Mouse (Mus musculus) liver, embryonic 16.5 days (tissue): ENCODE measurements around the gene Nek3. TPM values are rescaled to one million over a fixed set of nuclear protein-coding genes. Genes with fewer than 3 reads are reported as not detected.

Source experiments
- ATAC-seq: fragments of 200-750 bp; cut with Nextera tagmentation; 2 replicates; pipeline ENCODE4 v1.8.0; 2017; ENCODE audit warnings: low read depth, mild to moderate bottlenecking, moderate number of reproducible peaks, moderate library complexity
- H3K27ac ChIP-seq: fragments of 300-500 bp; sonication (generic); 2 replicates; pipeline ENCODE4 v1.5.1; 2014; ENCODE audit warnings: mild to moderate bottlenecking, low read length
- H3K27me3 ChIP-seq: fragments of 300-500 bp; sonication (generic); 2 replicates; pipeline ENCODE4 v1.6.1; 2014; ENCODE audit warnings: low read depth, low read length, mixed read lengths; ENCODE audit not compliant: control insufficient read depth, insufficient read depth
- H3K36me3 ChIP-seq: fragments of 300-500 bp; sonication (generic); 2 replicates; pipeline ENCODE4 v1.6.1; 2014; ENCODE audit warnings: mild to moderate bottlenecking; ENCODE audit not compliant: control insufficient read depth, insufficient read depth
- H3K4me1 ChIP-seq: fragments of 300-500 bp; sonication (generic); 2 replicates; pipeline ENCODE4 v1.6.1; 2014; ENCODE audit warnings: low read depth, low read length, mixed read lengths; ENCODE audit not compliant: control insufficient read depth
- H3K4me2 ChIP-seq: fragments of 300-500 bp; sonication (generic); 2 replicates; pipeline ENCODE4 v1.6.1; 2014; ENCODE audit warnings: low read depth, low read length, mixed read lengths
- H3K4me3 ChIP-seq: fragments of 300-500 bp; sonication (generic); 2 replicates; pipeline ENCODE4 v1.5.1; 2014; ENCODE audit warnings: low read depth, mild to moderate bottlenecking, low read length
- H3K9ac ChIP-seq: fragments of 300-500 bp; sonication (generic); 2 replicates; pipeline ENCODE4 v1.6.1; 2014; ENCODE audit warnings: low read depth, low read length
- H3K9me3 ChIP-seq: fragments of 300-500 bp; sonication (generic); replicated peaks from 2 replicates; pipeline ENCODE4 v1.6.1; 2016; ENCODE audit warnings: low read length; ENCODE audit not compliant: control insufficient read depth
- WGBS: fragments of 180-500 bp; shearing (Covaris S2); extraction: QIAGEN DNeasy Blood & Tissue Kit; methylation state at CpG from one replicate; pipeline ENCODE4 v1.1.7; 2014; ENCODE audit not compliant: insufficient replicate concordance; 5-methylcytosine and 5-hydroxymethylcytosine counted together
- polyA plus RNA-seq: library from polyadenylated mRNA; unstranded; fragments of >200 nt; fragmentation: Nextera tagmentation; extraction: Ambion mirVana; gene quantifications from 2 replicates; pipeline ENCODE4 v1.2.1, GENCODE M21; 2015

Nek3 gene
- 1.3 and 1.4 TPM in 2 replicates for polyA plus RNA-seq

- peak within 1 kb of the TSS; percentile 73 for H3K9ac ChIP-seq
- under 1% methylated on average over 38 of the region's 43 CpGs for WGBS
- peak within 1 kb of the TSS; percentile 85 for H3K4me2 ChIP-seq
- H3K9me3 ChIP-seq, result no peaks in the 10 kb centered on the region
- peaks cover 17% of the 10 kb centered on the region for H3K36me3 ChIP-seq
- H3K4me1 ChIP-seq, result peaks cover 12% of the 10 kb centered on the region
- H3K27me3 ChIP-seq, result no peaks in the 10 kb centered on the region
- peak; percentile 97 for ATAC-seq
- H3K27ac ChIP-seq, result peak within 1 kb of the TSS; percentile 74
- peak within 1 kb of the TSS; percentile 83 for H3K4me3 ChIP-seq
Observed at GRCm38 (mm10) chr8:22166080-22166603, at the start of gene Nek3. Gene Nek3 (minus strand): TSS chr8:22166435.

DNA sequence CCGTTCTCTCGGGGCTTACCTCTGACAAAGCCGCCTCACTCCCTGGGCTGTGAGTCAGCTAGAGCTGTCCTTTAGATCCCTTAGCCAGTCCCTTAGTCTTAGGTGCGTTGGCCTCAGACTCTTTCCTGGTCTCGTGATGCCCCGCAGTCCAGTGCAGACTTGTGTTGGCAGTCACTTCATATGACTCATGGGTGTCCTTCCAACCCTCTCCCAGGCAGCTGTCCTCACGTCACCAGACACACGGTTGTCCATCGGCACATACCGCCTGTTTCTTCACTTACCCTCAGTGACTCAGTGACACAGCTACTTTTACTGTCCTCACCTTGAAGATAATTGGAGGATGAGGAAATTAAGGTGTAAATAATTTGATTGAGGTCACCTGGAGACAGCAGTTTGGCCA lies 48.6 kb upstream of the Nek3 start:
- H3K27ac ChIP-seq, result no peak overlapping the region
- 88% methylated on average over 10 of the region's 10 CpGs for WGBS
- H3K27me3 ChIP-seq, result no peaks in the 10 kb centered on the region
- ATAC-seq, result no peak
- H3K9me3 ChIP-seq, result no peaks in the 10 kb centered on the region
- H3K9ac ChIP-seq, result no peak overlapping the region
- H3K36me3 ChIP-seq, result peaks cover 11% of the 10 kb centered on the region
- no peak overlapping the region for H3K4me2 ChIP-seq
- no peak overlapping the region for H3K4me3 ChIP-seq
- H3K4me1 ChIP-seq, result no peaks in the 10 kb centered on the region

- H3K4me3 ChIP-seq, result no peak overlapping the region
- ATAC-seq, result peak; percentile 61
- H3K4me1 ChIP-seq, result no peaks in the 10 kb centered on the region
- H3K9ac ChIP-seq, result no peak overlapping the region
- H3K27ac ChIP-seq, result no peak overlapping the region
- H3K9me3 ChIP-seq, result no peaks in the 10 kb centered on the region
- H3K27me3 ChIP-seq, result no peaks in the 10 kb centered on the region
- peaks cover 9% of the 10 kb centered on the region for H3K36me3 ChIP-seq
- 8% methylated on average over 5 of the region's 5 CpGs for WGBS
- H3K4me2 ChIP-seq, result no peak overlapping the region
Observed at GRCm38 (mm10) chr8:22209012-22209411, 42.8 kb upstream of the Nek3 start.

DNA sequence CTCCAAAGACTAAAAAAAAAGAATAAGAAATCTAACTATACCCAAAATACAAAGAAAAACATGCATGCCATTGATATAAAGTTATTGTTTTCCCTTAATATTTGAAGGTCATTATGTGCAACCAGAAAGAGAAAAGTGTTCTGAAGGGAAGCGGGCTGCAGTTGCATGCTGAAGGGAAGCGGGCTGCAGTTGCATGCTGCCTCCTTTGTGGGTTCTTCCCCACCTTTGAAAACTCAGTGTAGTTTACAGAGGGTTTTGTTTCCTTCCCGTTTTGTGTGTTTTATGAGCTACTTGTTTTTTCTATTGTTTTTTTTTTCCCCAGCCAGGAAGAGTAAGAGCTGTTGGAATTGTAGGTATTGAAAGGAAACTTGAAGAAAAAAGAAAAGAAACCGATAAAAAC lies 41.3 kb upstream of the Nek3 start:
- no peak for ATAC-seq
- H3K36me3 ChIP-seq, result peaks cover 9% of the 10 kb centered on the region
- H3K27me3 ChIP-seq, result no peaks in the 10 kb centered on the region
- no peak overlapping the region for H3K27ac ChIP-seq
- WGBS, result 41% methylated on average over 4 of the region's 4 CpGs
- no peak overlapping the region for H3K4me3 ChIP-seq
- H3K9ac ChIP-seq, result no peak overlapping the region
- no peak overlapping the region for H3K4me2 ChIP-seq
- no peaks in the 10 kb centered on the region for H3K9me3 ChIP-seq
- no peaks in the 10 kb centered on the region for H3K4me1 ChIP-seq

- Histone ChIP-seq H3K27ac (no peak overlapping the region), H3K27me3 (no peaks in the 10 kb centered on the region), H3K4me3 (no peak overlapping the region), H3K9me3 (no peaks in the 10 kb centered on the region; the same call in 1 of the 2 replicates), H3K9ac (no peak overlapping the region), H3K4me1 (peaks cover under 1% of the 10 kb centered on the region; the same call in 1 of the 2 replicates), H3K36me3 (peaks cover 9% of the 10 kb centered on the region), H3K4me2 (no peak overlapping the region)
- no peak for ATAC-seq
- WGBS, result 92% methylated on average over 8 of the region's 8 CpGs
Observed at GRCm38 (mm10) chr8:22199481-22199880, 33.2 kb upstream of the Nek3 start.

DNA sequence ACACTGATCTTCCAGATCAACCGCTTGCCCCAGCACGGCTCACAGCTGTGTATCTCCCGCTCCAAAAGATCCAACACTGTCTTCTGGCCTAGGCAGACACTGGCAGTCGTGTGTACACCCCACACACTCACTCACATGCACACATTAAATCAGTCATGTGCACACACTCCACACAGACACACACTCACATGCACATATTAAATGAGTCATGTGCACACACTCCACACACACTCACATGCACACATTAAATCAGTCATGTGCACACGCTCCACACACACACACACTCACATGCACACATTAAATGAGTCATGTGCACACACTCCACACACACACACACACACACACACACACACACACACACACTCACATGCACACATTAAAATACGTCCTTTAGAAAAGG lies 31.7 kb upstream of the Nek3 start:
- H3K4me1 ChIP-seq, result peaks cover 7% of the 10 kb centered on the region
- H3K9me3 ChIP-seq, result no peaks in the 10 kb centered on the region; the same call in 1 of the 2 replicates
- no peak overlapping the region for H3K27ac ChIP-seq
- ATAC-seq, result no peak
- H3K27me3 ChIP-seq, result no peaks in the 10 kb centered on the region
- H3K4me2 ChIP-seq, result no peak overlapping the region
- H3K9ac ChIP-seq, result no peak overlapping the region
- WGBS, result 78% methylated on average over 6 of the region's 6 CpGs
- peaks cover 9% of the 10 kb centered on the region for H3K36me3 ChIP-seq
- no peak overlapping the region for H3K4me3 ChIP-seq

GRCm38 (mm10) chr8:22193432-22194010 lies 27.3 kb upstream of the Nek3 start:
- WGBS, result 13% methylated on average over 12 of the region's 12 CpGs
- ATAC-seq, result no peak; the same call in 1 of the 2 replicates

DNA sequence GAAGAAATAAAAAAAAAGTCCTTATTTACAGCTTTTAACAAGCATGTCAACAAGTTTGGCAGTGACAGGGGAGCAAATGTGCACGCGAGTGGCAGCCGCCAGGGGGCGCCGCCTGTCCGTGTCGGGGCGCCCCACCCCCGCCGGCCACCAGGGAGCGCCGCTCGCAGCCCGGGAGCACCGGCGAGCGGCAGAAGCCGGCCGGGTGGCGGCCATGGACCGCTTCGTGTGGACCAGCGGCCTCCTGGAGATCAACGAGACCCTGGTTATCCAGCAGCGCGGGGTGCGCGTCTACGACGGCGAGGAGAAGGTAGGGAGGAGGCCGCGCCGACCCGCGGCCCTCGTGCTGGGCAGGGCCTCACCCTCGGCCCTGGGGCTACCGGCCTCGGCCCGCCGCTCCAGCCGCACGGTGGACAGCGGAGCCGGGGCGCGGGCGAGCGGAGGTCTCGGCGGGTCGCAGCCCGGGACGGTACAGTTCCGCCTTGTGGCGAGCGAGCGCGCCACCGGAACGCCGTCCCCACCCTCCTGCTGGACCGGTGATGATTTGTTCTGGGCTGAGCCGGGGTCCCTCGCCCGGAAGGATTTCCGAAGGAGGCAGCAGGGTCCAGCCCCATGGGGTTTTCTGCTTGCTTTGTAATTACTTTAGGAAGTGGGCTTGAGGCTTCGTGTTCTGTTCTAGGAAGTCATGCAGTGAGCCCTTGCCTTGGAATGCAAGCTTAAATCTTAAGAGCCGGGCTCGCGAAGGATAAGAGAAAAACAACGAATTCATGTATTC lies 26.6 kb upstream of the Nek3 start, which contains the start of gene Vps36:
Gene Vps36 (plus strand): TSS at position 150 of the 772 bp plus-strand sequence.
- peak; percentile 92 for ATAC-seq
- Histone ChIP-seq H3K9me3 (no peaks in the 10 kb centered on the region), H3K9ac (peak within 1 kb of the TSS; percentile 94), H3K27ac (peak within 1 kb of the TSS; percentile 90), H3K36me3 (no peaks in the 10 kb centered on the region), H3K4me1 (peaks cover 7% of the 10 kb centered on the region), H3K4me3 (peak within 1 kb of the TSS; percentile 92), H3K4me2 (peak within 1 kb of the TSS; percentile 92), H3K27me3 (no peaks in the 10 kb centered on the region)
- under 1% methylated on average over 73 of the region's 73 CpGs for WGBS

More at GRCm38 (mm10) chr8:22193432-22194010, 27.3 kb upstream of the Nek3 start:
- Histone ChIP-seq H3K4me3 (peak overlapping the region; percentile 92), H3K4me2 (peak overlapping the region; percentile 92), H3K9me3 (no peaks in the 10 kb centered on the region), H3K4me1 (peaks cover 7% of the 10 kb centered on the region), H3K27ac (peak overlapping the region; percentile 90), H3K9ac (peak overlapping the region; percentile 94), H3K36me3 (no peaks in the 10 kb centered on the region), H3K27me3 (no peaks in the 10 kb centered on the region)
